Mouse (Mus musculus) stomach, embryonic 16.5 days (tissue): ENCODE results near the gene Muc2. TPM values are rescaled to one million over a fixed set of nuclear protein-coding genes. Genes with fewer than 3 reads are reported as not detected.
"Not testable (repeated sequence)": the region's sequence is repeated elsewhere in the genome, so short reads cannot be mapped to it uniquely, and the experiment has no call there.

Experiments
- ATAC-seq: fragments of 200-750 bp; cut with Nextera tagmentation; 2 replicates; pipeline ENCODE4 v1.8.0; 2017; ENCODE audit warnings: moderate number of reproducible peaks, moderate TSS enrichment; ENCODE audit not compliant: insufficient read depth, low FRiP score
- H3K27ac ChIP-seq: fragments of 300-500 bp; sonication (generic); 2 replicates; pipeline ENCODE4 v1.5.1; 2014; ENCODE audit warnings: low read length
- H3K27me3 ChIP-seq: fragments of 300-500 bp; sonication (generic); 2 replicates; pipeline ENCODE4 v1.6.1; 2014; ENCODE audit warnings: low read length, control low read depth, mixed read lengths; ENCODE audit not compliant: control insufficient read depth, insufficient read depth
- H3K36me3 ChIP-seq: fragments of 300-500 bp; sonication (generic); 2 replicates; pipeline ENCODE4 v1.6.1; 2014; ENCODE audit warnings: low read length; ENCODE audit not compliant: control insufficient read depth, insufficient read depth
- H3K4me1 ChIP-seq: fragments of 300-500 bp; sonication (generic); 2 replicates; pipeline ENCODE4 v1.6.1; 2014; ENCODE audit warnings: low read length, control low read depth, mixed read lengths; ENCODE audit not compliant: control insufficient read depth, insufficient read depth
- H3K4me2 ChIP-seq: fragments of 300-500 bp; sonication (generic); 2 replicates; pipeline ENCODE4 v1.6.1; 2014; ENCODE audit warnings: low read depth, low read length, mixed read lengths
- H3K4me3 ChIP-seq: fragments of 300-500 bp; sonication (generic); replicated peaks from 2 replicates; pipeline ENCODE4 v1.5.1; 2014; ENCODE audit warnings: mild to moderate bottlenecking, low read length
- H3K9ac ChIP-seq: fragments of 300-500 bp; sonication (generic); 2 replicates; pipeline ENCODE4 v1.6.1; 2014; ENCODE audit warnings: low read length
- H3K9me3 ChIP-seq: fragments of 300-500 bp; sonication (generic); replicated peaks from 2 replicates; pipeline ENCODE4 v1.6.1; 2016; ENCODE audit warnings: low read length, control low read depth; ENCODE audit not compliant: control insufficient read depth
- WGBS: fragments of 180-500 bp; shearing (Covaris S2); extraction: QIAGEN DNeasy Blood & Tissue Kit; methylation state at CpG from one replicate; pipeline ENCODE4 v1.1.7; 2014; 5-methylcytosine and 5-hydroxymethylcytosine counted together
- polyA plus RNA-seq: library from polyadenylated mRNA; unstranded; fragments of >200 nt; fragmentation: Nextera tagmentation; extraction: Ambion mirVana; gene quantifications from 2 replicates; pipeline ENCODE4 v1.2.1, GENCODE M21; 2015

Muc2 gene
- polyA plus RNA-seq, 1 experiment from 2014 or later, result 3.2 TPM

- not testable (repeated sequence) for ATAC-seq, H3K27me3 ChIP-seq, H3K9ac ChIP-seq, H3K9me3 ChIP-seq, H3K4me1 ChIP-seq, H3K27ac ChIP-seq, H3K4me2 ChIP-seq, H3K36me3 ChIP-seq, H3K4me3 ChIP-seq
- 73% methylated on average over 3 of the region's 3 CpGs for WGBS
Observed at GRCm38 (mm10) chr7:141669097-141669496, 21.0 kb upstream of the Muc2 start.

- Histone ChIP-seq H3K27ac (no peak overlapping the region), H3K9me3 (no peaks in the 10 kb centered on the region), H3K4me2 (no peak overlapping the region), H3K27me3 (no peaks in the 10 kb centered on the region), H3K36me3 (no peaks in the 10 kb centered on the region), H3K4me3 (no peak overlapping the region), H3K9ac (no peak overlapping the region), H3K4me1 (no peaks in the 10 kb centered on the region)
- 83% methylated on average over 4 of the region's 4 CpGs for WGBS
- ATAC-seq, result peak; percentile 50
Observed at GRCm38 (mm10) chr7:141670999-141671398, 19.1 kb upstream of the Muc2 start.

GRCm38 (mm10) chr7:141671626-141672291 is 18.4 kb upstream of the Muc2 start:
- no peaks in the 10 kb centered on the region for H3K4me1 ChIP-seq
- ATAC-seq, result peak; percentile 14; the same call in 1 of the 2 replicates
- H3K4me3 ChIP-seq, result no peak overlapping the region
- H3K4me2 ChIP-seq, result no peak overlapping the region
- H3K9ac ChIP-seq, result no peak overlapping the region
- H3K27me3 ChIP-seq, result no peaks in the 10 kb centered on the region
- H3K9me3 ChIP-seq, result no peaks in the 10 kb centered on the region
- H3K27ac ChIP-seq, result no peak overlapping the region
- no peaks in the 10 kb centered on the region for H3K36me3 ChIP-seq
- WGBS, result 80% methylated on average over 5 of the region's 5 CpGs

GRCm38 (mm10) chr7:141678922-141679321 is 11.2 kb upstream of the Muc2 start:
- Histone ChIP-seq H3K36me3 (no peaks in the 10 kb centered on the region), H3K4me1 (no peaks in the 10 kb centered on the region), H3K4me3 (no peak overlapping the region), H3K4me2 (no peak overlapping the region), H3K9me3 (no peaks in the 10 kb centered on the region), H3K27me3 (no peaks in the 10 kb centered on the region), H3K27ac (no peak overlapping the region), H3K9ac (no peak overlapping the region)
- WGBS, result 81% methylated on average over 4 of the region's 4 CpGs
- no peak for ATAC-seq

- Histone ChIP-seq H3K4me3 (no peak overlapping the region), H3K36me3 (no peaks in the 10 kb centered on the region), H3K27ac (no peak overlapping the region), H3K27me3 (no peaks in the 10 kb centered on the region; the same call in 1 of the 2 replicates), H3K4me2 (no peak overlapping the region), H3K9me3 (no peaks in the 10 kb centered on the region), H3K4me1 (no peaks in the 10 kb centered on the region), H3K9ac (no peak overlapping the region)
- no peak for ATAC-seq
- 63% methylated on average over 10 of the region's 10 CpGs for WGBS
Observed at GRCm38 (mm10) chr7:141687330-141687729, 2.8 kb upstream of the Muc2 start.

GRCm38 (mm10) chr7:141693591-141694273 is 3.6 kb downstream of the Muc2 start:
- H3K27me3 ChIP-seq, result no peaks in the 10 kb centered on the region; the same call in 1 of the 2 replicates
- no peaks in the 10 kb centered on the region for H3K36me3 ChIP-seq
- no peak overlapping the region; the same call in 1 of the 2 replicates for H3K9ac ChIP-seq
- H3K9me3 ChIP-seq, result no peaks in the 10 kb centered on the region
- 0 out of 2 replicates have a peak, but pooled peaks have one; percentile 51 for ATAC-seq
- H3K4me2 ChIP-seq, result peak overlapping the region; percentile 47
- H3K27ac ChIP-seq, result no peak overlapping the region
- 43% methylated on average over 30 of the region's 30 CpGs for WGBS
- H3K4me3 ChIP-seq, result peak overlapping the region; percentile 21
- no peaks in the 10 kb centered on the region for H3K4me1 ChIP-seq

- Histone ChIP-seq H3K4me2 (no peak overlapping the region), H3K27ac (no peak overlapping the region), H3K36me3 (no peaks in the 10 kb centered on the region), H3K27me3 (no peaks in the 10 kb centered on the region; the same call in 1 of the 2 replicates), H3K9ac (no peak overlapping the region), H3K9me3 (no peaks in the 10 kb centered on the region), H3K4me3 (no peak overlapping the region), H3K4me1 (no peaks in the 10 kb centered on the region)
- 70% methylated on average over 5 of the region's 5 CpGs for WGBS
- ATAC-seq, result no peak
Observed at GRCm38 (mm10) chr7:141694274-141694639, 4.1 kb downstream of the Muc2 start.

GRCm38 (mm10) chr7:141696538-141696937 is 6.4 kb downstream of the Muc2 start:
- Histone ChIP-seq H3K9me3 (no peaks in the 10 kb centered on the region), H3K4me2 (no peak overlapping the region), H3K4me1 (no peaks in the 10 kb centered on the region), H3K9ac (no peak overlapping the region), H3K27me3 (no peaks in the 10 kb centered on the region; the same call in 1 of the 2 replicates), H3K4me3 (no peak overlapping the region), H3K36me3 (no peaks in the 10 kb centered on the region), H3K27ac (no peak overlapping the region)
- ATAC-seq, result no peak
- WGBS, result 79% methylated on average over 13 of the region's 13 CpGs

- Histone ChIP-seq H3K9me3 (no peaks in the 10 kb centered on the region), H3K4me1 (no peaks in the 10 kb centered on the region), H3K36me3 (no peaks in the 10 kb centered on the region), H3K4me3 (no peak overlapping the region), H3K27me3 (no peaks in the 10 kb centered on the region), H3K27ac (no peak overlapping the region), H3K9ac (no peak overlapping the region), H3K4me2 (no peak overlapping the region)
- 65% methylated on average over 8 of the region's 8 CpGs for WGBS
- ATAC-seq, result peak; percentile 76
Observed at GRCm38 (mm10) chr7:141699556-141700220, 9.5 kb downstream of the Muc2 start.
